Mouse (Mus musculus): ENCODE results near the gene Dld.

DNA sequence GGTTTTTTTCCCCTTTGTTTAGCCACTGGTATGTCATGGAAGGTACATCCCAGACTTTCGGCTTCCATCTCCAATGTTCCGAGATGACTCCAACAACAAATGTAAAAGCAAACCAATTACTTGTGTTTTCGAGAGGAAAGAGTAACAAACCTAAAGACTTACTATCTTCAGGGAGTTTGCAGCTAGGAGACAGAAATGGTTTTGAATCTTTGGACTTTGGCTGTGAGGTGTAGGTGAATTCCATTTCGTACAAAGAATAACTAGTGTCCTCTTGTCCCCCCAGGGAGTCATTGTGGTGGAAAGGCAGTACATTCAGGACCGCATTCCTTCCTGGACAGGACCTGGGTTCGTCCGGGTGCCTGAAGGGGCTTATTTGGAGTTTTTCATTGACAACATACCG lies 52.7 kb downstream of the Dld start:
- TF ChIP-seq CTCF (IDR thresholded peaks at IDR 0.05; ENCODE audit: low read depth, low read length), result no peak
- TF ChIP-seq TAL1 (conservative IDR thresholded peaks at IDR 0.05; ENCODE audit: low read depth, low read length), result no peak
